Mouse (Mus musculus) heart, adult 2 months (tissue): ENCODE data around the gene Tmem82. TPM values are rescaled to one million over a fixed set of nuclear protein-coding genes. Genes with fewer than 3 reads are reported as not detected.

Source experiments
- DNase-seq, 2 experiments: peaks; one replicate each; pipeline ENCODE4 v3.0.0; 2021
- H3K27ac ChIP-seq: fragments of 200-600 bp; 2 replicates; pipeline ENCODE4 v1.8.1; 2022
- H3K27me3 ChIP-seq: fragments of 200-500 bp; 2 replicates; pipeline ENCODE4 v1.6.1; 2012; ENCODE audit warnings: mild to moderate bottlenecking, low read length, inconsistent platforms, mixed read lengths; ENCODE audit not compliant: control insufficient read depth, insufficient read depth
- H3K36me3 ChIP-seq: fragments of 200-500 bp; 2 replicates; pipeline ENCODE4 v1.6.1; 2012; ENCODE audit warnings: low read length, inconsistent platforms; ENCODE audit not compliant: control insufficient read depth, insufficient read depth
- H3K4me1 ChIP-seq: fragments of 200-500 bp; 2 replicates; pipeline ENCODE4 v1.6.1; 2011; ENCODE audit warnings: low read length; ENCODE audit not compliant: control insufficient read depth, insufficient read depth
- H3K4me3 ChIP-seq: fragments of 200-600 bp; 2 replicates; pipeline ENCODE4 v1.8.1; 2022
- H3K79me2 ChIP-seq: fragments of 200-500 bp; replicated peaks from 2 replicates; pipeline ENCODE4 v1.6.1; 2012; ENCODE audit warnings: mild to moderate bottlenecking, inconsistent platforms, low read length, moderate library complexity, mixed read lengths; ENCODE audit not compliant: control insufficient read depth, insufficient read depth
- H3K9ac ChIP-seq: fragments of 200-500 bp; 2 replicates; pipeline ENCODE4 v1.6.1; 2012; ENCODE audit warnings: low read depth, mild to moderate bottlenecking, control low read depth, inconsistent platforms, low read length, mixed read lengths
- CTCF ChIP-seq: fragments of 200-600 bp; IDR thresholded peaks from 2 replicates; pipeline ENCODE4 v1.8.1; 2022; ENCODE audit warnings: antibody characterized with exemption, mild to moderate bottlenecking, moderate library complexity
- EP300 ChIP-seq: fragments of 200-500 bp; IDR thresholded peaks from 2 replicates; pipeline ENCODE4 v1.6.1; 2011; ENCODE audit warnings: low read depth, low read length, control low read depth; ENCODE audit not compliant: insufficient read depth
- POLR2A ChIP-seq: fragments of 200-500 bp; IDR thresholded peaks from 2 replicates; pipeline ENCODE4 v1.6.1; 2011; ENCODE audit warnings: mild to moderate bottlenecking, low read depth, low read length, control low read depth; ENCODE audit not compliant: insufficient read depth
- WGBS: fragments of 180-500 bp; shearing (Covaris S2); methylation state at CpG from one replicate; pipeline ENCODE4 v1.1.7; 2018; 5-methylcytosine and 5-hydroxymethylcytosine counted together
- intact Hi-C: fragments of 180-260 bp; cut with DNase I; formaldehyde crosslinking; loops from one replicate; pipeline ENCODE4 v1.15.1; 2025
- polyA plus RNA-seq: library from polyadenylated mRNA; depleted of rRNA; stranded (reverse); fragments of >200 nt; gene quantifications from 2 replicates; pipeline ENCODE4 v1.2.3, GENCODE M21; 2012
- total RNA-seq, 2 experiments: library from RNA; stranded (reverse); gene quantifications; 2 replicates each; pipeline ENCODE4 v1.2.3; 2021

Gene Tmem82
- total and polyA plus RNA-seq, 3 experiments = 16.5 to 36.6 (median 20.2) TPM

DNA sequence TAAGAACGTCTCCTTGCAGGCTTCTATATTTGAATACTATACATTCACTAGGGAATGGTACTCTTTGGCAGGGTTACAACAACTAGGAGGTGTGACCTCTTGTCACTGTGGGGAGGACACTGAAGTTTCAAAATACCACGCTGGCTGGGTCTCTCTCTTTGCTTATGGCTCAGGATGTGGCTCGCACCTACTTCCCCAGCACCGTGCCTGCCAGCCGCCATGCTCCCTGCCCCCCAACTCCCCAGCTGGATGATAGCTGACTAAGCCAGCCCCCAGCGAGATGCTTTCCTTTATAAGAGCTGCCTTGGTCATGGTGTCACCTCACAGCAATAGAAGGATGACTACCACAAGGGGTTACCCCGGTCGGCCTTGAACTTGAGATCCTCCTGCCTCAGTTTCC is 34.6 kb upstream of the Tmem82 start:
- Histone ChIP-seq H3K9ac (no peak overlapping the region), H3K27ac (peak overlapping the region; percentile 67), H3K36me3 (no peaks in the 10 kb centered on the region; the same call in 1 of the 2 replicates), H3K4me3 (no peak overlapping the region), H3K79me2 (peaks cover 2% of the 10 kb centered on the region; the same call in 1 of the 2 replicates), H3K4me1 (peaks cover 22% of the 10 kb centered on the region), H3K27me3 (no peaks in the 10 kb centered on the region)
- intact Hi-C loops = no loop called here
- 58% methylated on average over 8 of the region's 8 CpGs for WGBS
- no peak for DNase-seq
- TF ChIP-seq POLR2A = no peak
- TF ChIP-seq CTCF = no peak
- TF ChIP-seq EP300 = no peak

DNA sequence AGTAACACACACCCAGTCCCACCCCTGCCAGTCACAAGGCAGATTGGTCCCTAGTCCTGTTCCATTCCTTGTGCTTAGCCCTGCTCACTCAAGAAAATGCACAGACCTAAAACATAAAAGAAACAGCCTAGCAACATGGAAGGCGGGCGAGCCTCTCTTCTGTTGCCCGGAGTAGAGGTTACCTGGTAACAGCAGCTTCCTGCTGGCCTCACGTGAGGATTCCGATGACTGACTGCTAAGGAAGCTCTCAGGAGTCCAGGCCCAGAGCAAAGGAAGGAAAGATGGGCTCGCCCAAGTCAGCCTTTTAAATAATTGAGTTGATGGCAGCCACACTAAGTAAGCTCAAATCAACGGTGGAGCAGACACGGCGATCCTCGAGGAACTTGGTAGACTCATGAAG is 33.5 kb upstream of the Tmem82 start:
- 64% methylated on average over 10 of the region's 10 CpGs for WGBS
- H3K36me3 ChIP-seq = no peaks in the 10 kb centered on the region; the same call in 1 of the 2 replicates
- no peaks in the 10 kb centered on the region for H3K27me3 ChIP-seq
- peak overlapping the region; percentile 80 for H3K27ac ChIP-seq
- H3K4me1 ChIP-seq = peaks cover 22% of the 10 kb centered on the region
- H3K79me2 ChIP-seq = peaks cover 2% of the 10 kb centered on the region; the same call in 1 of the 2 replicates
- TF ChIP-seq EP300 (no peak), CTCF (no peak), POLR2A (no peak)
- intact Hi-C loops = no loop called here
- 0 out of 2 replicates have a peak overlapping the region, but pooled peaks have one; percentile 18 for H3K9ac ChIP-seq
- H3K4me3 ChIP-seq = peak overlapping the region; percentile 3; the same call in 1 of the 2 replicates
- DNase-seq = no peak

DNA sequence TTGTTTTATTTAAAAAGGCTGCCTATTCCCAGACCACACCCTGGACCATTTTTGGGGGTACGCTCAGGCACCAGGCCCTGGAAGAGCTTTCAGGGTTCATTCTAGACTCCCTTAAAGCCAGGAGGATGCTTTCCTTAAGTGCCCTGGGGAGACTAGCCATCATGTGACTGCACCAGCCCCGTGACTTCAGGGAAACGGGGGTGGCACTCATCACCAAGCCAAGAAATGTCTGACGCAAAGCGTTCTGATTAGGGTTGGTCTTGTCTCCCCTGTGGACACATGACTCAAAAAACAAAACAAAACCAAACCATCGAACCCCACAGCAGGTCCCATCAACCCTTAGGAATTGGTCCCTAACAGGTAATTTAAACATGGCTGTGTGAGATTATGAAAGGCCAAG is 32.9 kb upstream of the Tmem82 start:
- Histone ChIP-seq H3K36me3 (no peaks in the 10 kb centered on the region; the same call in 1 of the 2 replicates), H3K79me2 (peaks cover 2% of the 10 kb centered on the region; the same call in 1 of the 2 replicates), H3K9ac (no peak overlapping the region), H3K4me1 (peaks cover 18% of the 10 kb centered on the region), H3K4me3 (0 out of 2 replicates have a peak overlapping the region, but pooled peaks have one; percentile 20), H3K27ac (peak overlapping the region; percentile 80), H3K27me3 (no peaks in the 10 kb centered on the region)
- TF ChIP-seq CTCF (no peak), EP300 (peak; percentile 75; the same call in 1 of the 2 replicates), POLR2A (peak; percentile 30; the same call in 1 of the 2 replicates)
- DNase-seq = peak in 1 of 2 experiments; percentile 62
- 34% methylated on average over 6 of the region's 6 CpGs for WGBS
- intact Hi-C loops = no loop called here

DNA sequence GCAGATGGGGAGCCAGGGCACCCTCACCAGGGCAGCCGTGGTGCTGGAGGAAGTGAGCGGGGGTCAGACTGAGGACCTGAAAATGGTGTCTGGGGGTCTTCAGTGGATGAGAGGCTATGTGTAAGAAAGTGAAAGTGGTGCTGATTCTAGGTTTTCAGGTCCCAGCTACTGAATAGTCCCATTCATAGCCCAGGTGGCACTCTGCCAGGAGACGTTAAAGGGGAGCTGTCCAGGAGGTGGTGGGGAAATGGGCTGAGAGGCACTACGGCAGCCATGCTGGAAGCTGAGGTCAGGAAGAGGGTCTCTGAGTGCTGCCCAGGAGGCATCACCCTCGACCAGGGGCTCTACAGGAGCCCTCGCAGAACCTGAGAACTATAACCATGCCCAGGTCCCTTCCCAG is 30.8 kb upstream of the Tmem82 start:
- Histone ChIP-seq H3K27ac (peak overlapping the region; percentile 80), H3K79me2 (peaks cover 2% of the 10 kb centered on the region; the same call in 1 of the 2 replicates), H3K27me3 (no peaks in the 10 kb centered on the region), H3K9ac (peak overlapping the region; percentile 27), H3K36me3 (peaks cover 2% of the 10 kb centered on the region), H3K4me3 (no peak overlapping the region), H3K4me1 (peaks cover 17% of the 10 kb centered on the region)
- TF ChIP-seq CTCF = no peak
- no peak for TF ChIP-seq POLR2A
- TF ChIP-seq EP300 = no peak
- intact Hi-C loops = no loop called here
- WGBS = 62% methylated on average over 6 of the region's 6 CpGs
- no peak for DNase-seq

DNA sequence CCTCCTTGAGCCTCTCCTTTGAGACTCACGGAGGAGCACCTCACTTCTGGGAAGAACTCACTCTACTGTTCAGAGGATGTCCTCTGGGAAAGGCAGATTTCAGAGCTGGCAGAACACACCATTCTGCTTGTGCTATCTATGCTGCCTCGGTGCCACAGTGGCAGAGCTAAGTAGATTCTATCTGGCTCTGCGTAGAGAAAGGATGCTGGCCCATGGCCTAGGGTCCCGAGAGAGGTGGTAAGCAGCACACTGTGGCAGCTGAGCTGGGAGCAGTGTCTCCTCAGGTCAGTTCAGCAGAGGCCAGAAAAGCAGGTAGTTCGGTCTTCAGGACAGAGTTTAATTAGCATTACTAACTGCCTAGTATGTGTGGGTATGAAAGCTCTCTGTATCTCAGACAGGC is 29.8 kb upstream of the Tmem82 start:
- no peaks in the 10 kb centered on the region for H3K27me3 ChIP-seq
- peaks cover 7% of the 10 kb centered on the region for H3K36me3 ChIP-seq
- 51% methylated on average over 5 of the region's 5 CpGs for WGBS
- TF ChIP-seq CTCF (no peak), POLR2A (peak; percentile 67), EP300 (peak; percentile 98)
- intact Hi-C loops = no loop called here
- peaks cover 17% of the 10 kb centered on the region for H3K4me1 ChIP-seq
- H3K9ac ChIP-seq = no peak overlapping the region
- H3K27ac ChIP-seq = peak overlapping the region; percentile 80
- peak in 1 of 2 experiments; percentile 81 for DNase-seq
- peaks cover 2% of the 10 kb centered on the region; the same call in 1 of the 2 replicates for H3K79me2 ChIP-seq
- H3K4me3 ChIP-seq = no peak overlapping the region

DNA sequence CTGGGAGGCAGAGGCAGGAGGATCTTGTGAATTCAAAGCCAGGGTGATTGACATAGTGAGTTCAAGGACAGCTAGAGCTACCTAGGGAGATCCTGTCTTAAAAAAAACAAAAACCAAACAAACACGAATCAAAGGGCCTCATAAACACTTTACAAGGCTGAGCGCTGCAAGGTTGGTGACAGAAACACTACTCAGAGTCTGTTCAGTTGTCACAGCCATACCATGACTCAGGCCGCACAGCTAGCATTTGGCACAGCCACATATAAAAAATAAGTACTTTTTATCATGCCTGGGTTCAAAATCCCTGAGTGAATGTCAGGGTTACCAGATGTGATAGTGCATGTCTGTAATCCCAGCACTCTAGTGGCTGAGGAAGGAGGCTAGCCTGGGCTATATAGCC is 28.8 kb upstream of the Tmem82 start:
- Histone ChIP-seq H3K9ac (no peak overlapping the region), H3K4me3 (no peak overlapping the region), H3K79me2 (peaks cover 2% of the 10 kb centered on the region; the same call in 1 of the 2 replicates), H3K4me1 (peaks cover 21% of the 10 kb centered on the region), H3K36me3 (peaks cover 9% of the 10 kb centered on the region), H3K27me3 (no peaks in the 10 kb centered on the region), H3K27ac (peak overlapping the region; percentile 64)
- intact Hi-C loops = no loop called here
- DNase-seq = no peak
- WGBS = 91% methylated on average over 3 of the region's 3 CpGs
- TF ChIP-seq POLR2A (no peak), EP300 (no peak), CTCF (no peak)
